Mouse (Mus musculus): ENCODE data around the gene Arid3a.

GRCm38 (mm10) chr10:79969124-79969568, 42.3 kb downstream of the Arid3a start:
- TF ChIP-seq CTCF (IDR thresholded peaks at IDR 0.05) (no peak), POLR2A (IDR thresholded peaks at IDR 0.05; ENCODE audit: insufficient read depth, low read depth, low read length) (no peak)
